Mouse (Mus musculus): Measurements from ENCODE around the gene Pparg. TPM values are rescaled to one million over a fixed set of nuclear protein-coding genes. Genes with fewer than 3 reads are reported as not detected.
A peak's percentile ranks its signal among the peaks of the same experiment; 100 is the strongest.

Gene Pparg
- polyA plus RNA-seq, 1 experiment, result 12.6 TPM

DNA sequence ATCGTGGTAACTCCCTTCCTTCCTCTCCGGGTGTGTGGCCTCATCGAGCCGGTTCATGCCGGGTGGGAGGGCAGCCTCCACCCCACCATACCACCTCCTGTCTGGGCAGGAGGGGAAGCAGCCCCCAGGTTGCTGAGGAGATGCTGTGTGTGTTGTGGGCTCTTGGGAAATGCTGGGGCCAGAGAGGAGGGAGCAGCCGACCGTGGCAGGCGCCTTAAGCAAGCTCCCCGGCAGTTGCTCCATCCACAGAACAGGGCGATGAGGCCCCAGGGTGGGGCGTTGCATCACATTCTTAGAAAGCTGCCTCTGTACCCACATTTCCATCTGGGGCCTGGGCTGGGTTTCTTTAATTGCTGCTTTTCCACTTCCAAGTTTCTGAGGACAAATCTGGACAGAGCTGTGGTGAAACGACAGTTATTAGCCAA is 158.5 kb downstream of the Pparg start:
- H3K79me2 ChIP-seq (ENCODE audit: control insufficient read depth, insufficient read depth), result no peaks in the 10 kb centered on the region
- no peaks in the 10 kb centered on the region for H3K36me3 ChIP-seq (ENCODE audit: control insufficient read depth, insufficient read depth)
- H3K4me3 ChIP-seq (ENCODE audit: insufficient read depth, poor library complexity, severe bottlenecking), result no peak overlapping the region
- TF ChIP-seq USF1 (IDR thresholded peaks at IDR 0.05; ENCODE audit: low read depth) (no peak), CEBPB (IDR thresholded peaks at IDR 0.05; ENCODE audit: low read depth) (peak; percentile 37), MYOG (IDR thresholded peaks at IDR 0.05; ENCODE audit: control insufficient read depth, extremely low read depth, insufficient read length) (no peak), CTCF (IDR thresholded peaks at IDR 0.05; ENCODE audit: control insufficient read depth, insufficient read depth, insufficient read length) (no peak), FOSL1 (IDR thresholded peaks at IDR 0.05; ENCODE audit: insufficient read depth, low read length, poor library complexity, severe bottlenecking) (no peak), MYOD1 (IDR thresholded peaks at IDR 0.05; ENCODE audit: control insufficient read depth, insufficient read length, low read depth) (no peak), MAX (IDR thresholded peaks at IDR 0.05) (no peak)
- H3K79me3 ChIP-seq (ENCODE audit: low read depth), result no peaks in the 10 kb centered on the region
- no peak overlapping the region for H3ac ChIP-seq (ENCODE audit: control insufficient read depth, insufficient read length, low read depth)
- no peaks in the 10 kb centered on the region for H3K27me3 ChIP-seq (ENCODE audit: control insufficient read depth, insufficient read depth, insufficient read length)

DNA sequence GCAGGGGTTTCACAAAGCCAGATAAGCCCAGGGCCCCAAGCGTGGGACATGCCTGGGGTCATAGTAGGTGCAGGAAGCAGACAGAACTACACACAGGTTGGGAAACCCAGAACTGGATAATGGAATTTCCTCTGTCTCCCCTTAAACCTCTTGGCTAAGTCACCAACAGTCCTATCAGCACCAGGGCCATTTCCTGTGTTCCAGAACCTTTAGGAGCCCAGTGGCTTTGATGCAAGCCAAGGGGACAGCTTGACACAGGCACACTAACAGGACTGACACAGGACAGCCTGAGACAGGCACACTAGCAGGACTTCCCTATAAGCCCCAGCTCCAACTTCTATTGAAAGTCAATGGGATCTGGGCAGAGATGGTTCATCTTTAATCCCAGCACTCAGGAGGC is 161.2 kb downstream of the Pparg start:
- Histone ChIP-seq H3ac (ENCODE audit: control insufficient read depth, insufficient read length, low read depth) (no peak overlapping the region), H3K79me2 (ENCODE audit: control insufficient read depth, insufficient read depth) (no peaks in the 10 kb centered on the region)
- TF ChIP-seq MAX (IDR thresholded peaks at IDR 0.05) (no peak), CTCF (IDR thresholded peaks at IDR 0.05; ENCODE audit: control insufficient read depth, insufficient read depth, insufficient read length) (no peak), MYOG (IDR thresholded peaks at IDR 0.05; ENCODE audit: control insufficient read depth, extremely low read depth, insufficient read length) (no peak), CEBPB (IDR thresholded peaks at IDR 0.05; ENCODE audit: low read depth) (no peak), FOSL1 (IDR thresholded peaks at IDR 0.05; ENCODE audit: insufficient read depth, low read length, poor library complexity, severe bottlenecking) (no peak), USF1 (IDR thresholded peaks at IDR 0.05; ENCODE audit: low read depth) (no peak), MYOD1 (IDR thresholded peaks at IDR 0.05; ENCODE audit: control insufficient read depth, insufficient read length, low read depth) (no peak)

DNA sequence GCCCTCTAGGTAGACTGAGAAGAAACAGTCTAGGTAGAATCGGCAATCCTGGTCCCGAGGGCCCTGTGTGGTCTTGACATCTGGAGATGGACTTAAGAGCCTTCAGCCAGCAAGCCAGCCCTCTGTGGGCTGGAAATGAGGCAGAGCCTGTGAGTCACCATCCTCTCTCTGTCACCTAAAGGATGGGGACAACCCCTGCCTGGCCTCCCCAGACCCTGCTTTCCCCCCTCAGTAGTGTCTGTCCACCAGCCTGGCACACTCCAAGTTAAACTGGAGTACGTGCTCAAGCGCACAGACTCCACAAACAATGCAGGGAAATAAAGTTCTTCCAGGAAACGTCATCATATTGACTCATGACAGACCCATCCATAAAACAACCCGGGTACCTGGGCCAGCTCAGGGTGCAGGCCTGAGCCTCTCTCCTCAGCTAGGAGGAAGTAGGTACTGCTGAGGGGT is 162.0 kb downstream of the Pparg start:
- Histone ChIP-seq H3K27me3 (ENCODE audit: control insufficient read depth, insufficient read depth, insufficient read length) (no peaks in the 10 kb centered on the region), H3K79me3 (ENCODE audit: low read depth) (no peaks in the 10 kb centered on the region), H3ac (ENCODE audit: control insufficient read depth, insufficient read length, low read depth) (no peak overlapping the region), H3K4me3 (ENCODE audit: insufficient read depth, poor library complexity, severe bottlenecking) (no peak overlapping the region), H3K79me2 (ENCODE audit: control insufficient read depth, insufficient read depth) (no peaks in the 10 kb centered on the region), H3K36me3 (ENCODE audit: control insufficient read depth, insufficient read depth) (no peaks in the 10 kb centered on the region)
- no peak for TF ChIP-seq FOSL1 (IDR thresholded peaks at IDR 0.05; ENCODE audit: insufficient read depth, low read length, poor library complexity, severe bottlenecking)
- no peak for TF ChIP-seq MAX (IDR thresholded peaks at IDR 0.05)
- TF ChIP-seq CTCF (IDR thresholded peaks at IDR 0.05; ENCODE audit: control insufficient read depth, insufficient read depth, insufficient read length), result no peak
- no peak for TF ChIP-seq MYOG (IDR thresholded peaks at IDR 0.05; ENCODE audit: control insufficient read depth, extremely low read depth, insufficient read length)
- no peak for TF ChIP-seq MYOD1 (IDR thresholded peaks at IDR 0.05; ENCODE audit: control insufficient read depth, insufficient read length, low read depth)
- no peak for TF ChIP-seq CEBPB (IDR thresholded peaks at IDR 0.05; ENCODE audit: low read depth)
- no peak for TF ChIP-seq USF1 (IDR thresholded peaks at IDR 0.05; ENCODE audit: low read depth)

More for the DNA sequence above, 161.2 kb downstream of the Pparg start:
- no peaks in the 10 kb centered on the region for H3K27me3 ChIP-seq (ENCODE audit: control insufficient read depth, insufficient read depth, insufficient read length)
- no peaks in the 10 kb centered on the region for H3K36me3 ChIP-seq (ENCODE audit: control insufficient read depth, insufficient read depth)
- no peak overlapping the region for H3K4me3 ChIP-seq (ENCODE audit: insufficient read depth, poor library complexity, severe bottlenecking)
- H3K79me3 ChIP-seq (ENCODE audit: low read depth), result no peaks in the 10 kb centered on the region

- Histone ChIP-seq H3K36me3 (ENCODE audit: control insufficient read depth, insufficient read depth) (no peaks in the 10 kb centered on the region), H3K79me2 (ENCODE audit: control insufficient read depth, insufficient read depth) (no peaks in the 10 kb centered on the region), H3K4me3 (ENCODE audit: insufficient read depth, poor library complexity, severe bottlenecking) (no peak overlapping the region), H3ac (ENCODE audit: control insufficient read depth, insufficient read length, low read depth) (no peak overlapping the region), H3K27me3 (ENCODE audit: control insufficient read depth, insufficient read depth, insufficient read length) (no peaks in the 10 kb centered on the region), H3K79me3 (ENCODE audit: low read depth) (no peaks in the 10 kb centered on the region)
- no peak for TF ChIP-seq MYOG (IDR thresholded peaks at IDR 0.05; ENCODE audit: control insufficient read depth, extremely low read depth, insufficient read length)
- no peak for TF ChIP-seq CEBPB (IDR thresholded peaks at IDR 0.05; ENCODE audit: low read depth)
- TF ChIP-seq MAX (IDR thresholded peaks at IDR 0.05), result no peak
- TF ChIP-seq MYOD1 (IDR thresholded peaks at IDR 0.05; ENCODE audit: control insufficient read depth, insufficient read length, low read depth), result no peak
- TF ChIP-seq CTCF (IDR thresholded peaks at IDR 0.05; ENCODE audit: control insufficient read depth, insufficient read depth, insufficient read length), result no peak
- TF ChIP-seq FOSL1 (IDR thresholded peaks at IDR 0.05; ENCODE audit: insufficient read depth, low read length, poor library complexity, severe bottlenecking), result no peak
- no peak for TF ChIP-seq USF1 (IDR thresholded peaks at IDR 0.05; ENCODE audit: low read depth)
Measured at GRCm38 (mm10) chr6:115523201-115523600, 162.4 kb downstream of the Pparg start.

DNA sequence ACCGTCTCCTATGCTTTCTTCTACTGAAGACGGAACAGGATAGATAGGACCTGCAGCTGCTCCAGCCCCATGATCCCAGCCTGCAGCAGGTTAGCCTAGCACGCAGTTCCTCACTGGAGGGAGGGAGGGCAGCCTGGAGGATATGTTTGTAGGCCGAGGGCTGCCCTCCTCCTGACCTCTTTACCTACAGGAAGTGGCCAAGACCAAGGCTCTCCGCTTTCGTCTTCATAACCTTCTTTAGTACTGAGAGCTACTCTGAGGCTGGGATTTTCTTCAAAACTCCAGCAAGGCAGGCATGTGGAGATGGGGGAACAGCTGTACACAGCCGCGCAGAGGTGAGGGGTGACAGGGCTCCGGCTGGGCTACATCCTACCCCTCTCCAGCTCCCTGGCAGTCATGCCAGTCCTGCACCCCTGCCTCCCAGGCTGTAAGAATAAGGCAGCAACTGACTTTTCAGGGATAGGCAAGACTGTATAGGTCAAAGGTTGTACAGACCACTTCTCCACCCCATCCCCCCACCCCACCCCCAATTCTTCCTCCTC is 163.8 kb downstream of the Pparg start:
- no peaks in the 10 kb centered on the region for H3K79me3 ChIP-seq (ENCODE audit: low read depth)
- H3ac ChIP-seq (ENCODE audit: control insufficient read depth, insufficient read length, low read depth), result no peak overlapping the region
- TF ChIP-seq MYOD1 (IDR thresholded peaks at IDR 0.05; ENCODE audit: control insufficient read depth, insufficient read length, low read depth) (no peak), FOSL1 (IDR thresholded peaks at IDR 0.05; ENCODE audit: insufficient read depth, low read length, poor library complexity, severe bottlenecking) (no peak), MYOG (IDR thresholded peaks at IDR 0.05; ENCODE audit: control insufficient read depth, extremely low read depth, insufficient read length) (no peak), USF1 (IDR thresholded peaks at IDR 0.05; ENCODE audit: low read depth) (no peak), MAX (IDR thresholded peaks at IDR 0.05) (no peak), CEBPB (IDR thresholded peaks at IDR 0.05; ENCODE audit: low read depth) (no peak), CTCF (IDR thresholded peaks at IDR 0.05; ENCODE audit: control insufficient read depth, insufficient read depth, insufficient read length) (no peak)
- H3K36me3 ChIP-seq (ENCODE audit: control insufficient read depth, insufficient read depth), result no peaks in the 10 kb centered on the region
- H3K79me2 ChIP-seq (ENCODE audit: control insufficient read depth, insufficient read depth), result no peaks in the 10 kb centered on the region
- no peak overlapping the region for H3K4me3 ChIP-seq (ENCODE audit: insufficient read depth, poor library complexity, severe bottlenecking)
- H3K27me3 ChIP-seq (ENCODE audit: control insufficient read depth, insufficient read depth, insufficient read length), result no peaks in the 10 kb centered on the region
